Mouse (Mus musculus) adipose tissue, adult 10 weeks (tissue): ENCODE measurements around the gene Odf3l1. TPM values are rescaled to one million over a fixed set of nuclear protein-coding genes. Genes with fewer than 3 reads are reported as not detected.

Experiments used
- polyA plus RNA-seq: library from polyadenylated mRNA; stranded (reverse); fragments of 350-450 nt; fragmentation: Illumina TruSeq; extraction: RNeasy Lipid Tissue Mini Kit (QIAGEN cat#74804); gene quantifications from one replicate; pipeline ENCODE4 v1.2.3, GENCODE M21; 2014; ENCODE audit warnings: low read depth, low replicate concordance

Odf3l1 gene
- polyA plus RNA-seq, result 3.6 TPM

GRCm38 (mm10) chr9:56864216-56864729 is at the start of gene Odf3l1:
Gene Odf3l1, minus strand, starts transcription at chr9:56864679.

GRCm38 (mm10) chr9:56864832-56865231 is 353 bp upstream of the Odf3l1 start, which contains the start of gene Cspg4:
Gene Cspg4, plus strand, starts transcription at chr9:56865033.

Other genes starting within 250 kb of the Odf3l1 start
- 91.0 TPM for gene Lingo1, start 68.2 kb downstream of the Odf3l1 start, polyA plus RNA-seq
- 8.4 TPM for gene Cspg4, start 354 bp upstream of the Odf3l1 start, polyA plus RNA-seq
- 13.8 TPM for gene Snx33, start 63.7 kb upstream of the Odf3l1 start, polyA plus RNA-seq
- gene Imp3, start 72.8 kb upstream of the Odf3l1 start, polyA plus RNA-seq, result 73.5 TPM
- 13.0 TPM for gene Snupn, start 86.2 kb upstream of the Odf3l1 start, polyA plus RNA-seq
- 27.0 TPM for gene Ptpn9, start 130.2 kb upstream of the Odf3l1 start, polyA plus RNA-seq
- 24.4 TPM for gene Sin3a, start 207.4 kb upstream of the Odf3l1 start, polyA plus RNA-seq